Mouse (Mus musculus) layer of hippocampus, adult 11-12 months (tissue): ENCODE results near the gene Ccdc39.
A peak's percentile ranks its signal among the peaks of the same experiment; 100 is the strongest.

Experiments used
- DNase-seq: peaks from one replicate; pipeline ENCODE4 v3.0.0; 2022; ENCODE audit warnings: low spot score

Gene Ccdc39

DNA sequence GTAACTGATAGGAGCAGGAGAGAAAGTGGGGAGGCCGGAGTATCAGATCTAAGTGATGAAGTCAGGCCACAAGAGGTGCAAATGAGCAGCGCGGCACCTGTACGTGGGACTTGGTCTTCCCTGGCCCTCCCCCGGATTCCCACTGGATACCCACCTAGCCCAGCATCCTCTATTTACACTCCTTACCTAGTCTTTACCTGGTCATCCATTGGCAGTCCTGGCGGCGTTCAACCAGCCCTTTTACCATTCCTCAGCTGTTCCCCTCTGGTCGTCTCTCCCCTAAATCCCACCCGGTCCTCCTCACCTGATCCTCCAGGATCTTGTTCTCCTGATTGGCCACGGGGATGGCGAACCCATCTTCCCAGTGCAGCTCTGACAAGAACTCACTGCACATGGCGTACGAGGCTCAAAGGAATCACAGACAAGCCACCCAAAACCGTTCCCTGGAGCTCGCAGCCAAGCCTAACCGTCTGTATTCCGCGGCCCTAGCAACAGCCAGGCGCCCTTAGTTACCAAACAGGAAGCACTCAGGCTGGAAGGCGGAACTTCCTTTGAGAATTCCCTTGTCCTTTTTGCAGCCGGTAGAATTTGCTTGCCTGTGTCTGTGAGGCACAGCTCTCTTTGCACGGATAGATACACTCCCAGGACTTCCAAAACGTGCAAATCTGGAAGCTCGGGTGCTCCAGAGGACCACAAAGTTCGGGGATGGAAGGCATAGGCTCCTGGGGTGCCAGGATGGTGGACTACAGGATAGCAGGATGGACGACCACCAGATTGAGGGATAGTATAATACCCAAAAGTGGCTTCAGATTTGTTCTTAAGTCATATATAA lies at the start of gene Ccdc39:
Gene Ccdc39, minus strand, starts transcription at position 510 of the 832 bp plus-strand sequence.
- peak; percentile 82 for DNase-seq

DNA sequence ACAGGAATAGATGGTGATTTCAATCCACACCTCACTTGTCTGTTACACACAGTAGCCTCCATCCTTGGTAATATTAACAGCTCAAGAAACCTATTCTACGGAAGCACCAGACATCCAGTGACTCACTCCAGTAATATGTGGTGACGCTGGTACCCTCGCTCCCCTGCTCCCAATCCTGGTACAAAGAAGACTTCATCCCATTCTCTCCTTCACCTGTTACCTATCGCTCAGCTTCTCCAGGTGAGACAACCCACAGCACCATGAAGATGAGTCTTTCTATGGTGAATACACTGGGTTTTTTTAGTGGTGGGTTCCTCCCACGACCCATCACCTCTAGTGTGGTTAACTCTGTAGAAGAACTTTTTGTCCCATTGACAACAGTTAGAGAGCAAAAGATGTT lies 49.3 kb upstream of the Ccdc39 start:
- DNase-seq, result no peak

DNA sequence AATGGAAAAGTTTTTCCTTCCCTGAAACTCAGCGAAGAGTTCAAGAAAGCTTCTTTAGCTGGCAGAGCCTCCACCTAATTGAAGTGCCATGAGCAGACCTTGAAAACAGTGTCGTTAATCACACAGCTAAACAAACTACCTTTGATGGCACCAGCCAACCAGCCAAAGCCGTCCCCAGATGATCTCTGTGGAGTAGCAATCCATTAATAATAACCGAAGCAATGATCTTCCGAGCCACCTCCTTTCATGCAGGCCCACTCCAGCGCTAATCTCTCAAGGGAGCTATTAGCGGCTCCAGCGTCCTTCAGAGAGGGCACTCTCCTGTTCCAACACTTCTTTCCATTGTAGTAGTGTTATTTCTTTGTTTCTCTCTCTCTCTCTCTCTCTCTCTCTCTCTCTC lies 43.3 kb upstream of the Ccdc39 start:
- DNase-seq, result no peak

DNA sequence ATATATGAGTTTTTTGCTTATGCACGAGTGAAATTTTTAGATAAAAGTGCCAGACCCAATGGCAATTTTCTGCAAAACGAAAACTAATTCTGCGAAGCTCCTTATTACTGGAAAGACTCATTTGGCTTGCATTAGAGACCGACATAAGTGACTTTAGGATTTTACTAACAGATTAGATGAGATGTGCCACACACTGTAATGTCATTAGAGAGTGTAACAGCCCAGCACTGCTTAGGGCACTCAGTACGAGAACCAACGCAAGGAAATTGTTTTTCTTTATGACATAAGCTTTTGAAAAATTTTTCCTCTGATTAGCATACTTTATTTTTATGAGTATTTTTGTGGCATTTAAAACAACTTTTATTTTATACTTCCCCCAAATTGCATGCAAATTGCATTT lies 39.0 kb upstream of the Ccdc39 start:
- no peak for DNase-seq

DNA sequence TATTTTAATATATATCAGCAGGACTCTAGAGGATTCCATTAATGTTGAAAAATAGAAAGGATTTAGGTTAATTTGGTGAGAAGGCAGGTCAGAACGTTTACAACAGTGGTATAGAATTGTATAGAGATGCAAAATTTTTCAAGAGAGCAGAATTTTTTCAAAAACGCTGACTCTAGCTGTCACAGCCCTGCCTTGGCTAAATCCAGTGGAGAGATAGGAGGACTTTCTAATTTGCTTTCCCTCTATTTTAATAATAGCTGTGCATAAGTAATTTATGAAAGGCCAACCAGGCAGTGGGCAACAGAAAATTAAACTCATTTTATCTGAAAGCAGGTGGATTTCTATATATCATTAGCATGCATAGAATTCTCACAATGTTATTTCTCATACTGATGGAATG lies 38.6 kb upstream of the Ccdc39 start:
- DNase-seq, result no peak

DNA sequence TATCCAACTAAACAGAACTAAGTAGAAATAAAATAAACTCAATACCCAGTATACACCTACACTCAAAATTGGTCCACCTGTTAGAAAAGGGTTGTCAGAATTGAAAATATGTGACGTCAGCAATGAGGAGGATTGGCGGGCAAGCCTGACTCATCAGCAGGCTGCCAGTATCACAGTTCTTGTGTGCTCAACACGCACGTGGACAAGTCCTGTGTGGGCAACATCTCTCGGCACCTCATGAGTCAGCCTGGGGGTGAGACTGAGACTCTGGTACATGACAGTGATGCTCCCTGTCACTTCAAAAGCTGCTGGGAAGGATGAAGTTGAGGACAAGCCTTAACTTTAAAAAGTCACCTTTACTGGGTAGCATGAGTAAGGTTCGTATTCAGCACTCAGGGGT lies 34.6 kb upstream of the Ccdc39 start:
- no peak for DNase-seq

DNA sequence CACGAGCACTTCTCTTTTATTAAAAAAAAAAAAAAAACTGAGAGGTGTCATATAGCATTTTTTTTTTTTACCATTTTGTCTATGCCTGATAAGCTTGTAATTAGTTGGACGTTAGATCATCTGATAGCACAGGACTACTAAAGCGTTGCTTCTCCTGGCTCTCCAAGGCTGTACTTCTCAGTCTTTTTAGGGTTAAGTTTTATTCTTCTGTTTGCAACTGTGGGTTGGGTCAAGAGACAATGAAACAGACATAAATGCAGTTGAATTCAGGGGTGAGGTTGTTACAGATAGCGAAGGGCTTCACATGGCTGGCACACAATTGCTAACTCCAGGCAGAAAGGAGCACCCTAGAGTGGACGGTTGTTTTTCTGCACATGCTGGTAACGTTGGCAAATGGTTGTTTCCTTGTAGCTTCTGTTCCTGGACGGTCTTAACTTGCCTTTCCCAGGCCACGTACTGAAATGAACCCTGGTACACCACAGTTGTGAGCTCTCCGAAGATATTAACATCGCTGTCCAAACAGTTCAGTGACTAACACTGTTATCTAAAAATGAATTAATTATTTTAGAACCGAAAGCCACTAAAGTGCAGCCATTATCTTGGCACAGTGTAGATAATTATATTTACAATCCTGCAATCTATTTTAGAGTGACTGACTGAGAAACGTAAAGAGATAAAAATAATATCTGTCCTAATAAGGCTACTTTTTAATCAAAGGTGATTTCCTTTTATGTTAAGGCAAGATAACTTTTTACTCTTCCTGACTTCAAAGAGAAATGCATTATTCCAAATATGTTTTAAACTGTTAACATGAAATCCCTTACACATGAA lies 30.6 kb upstream of the Ccdc39 start:
- no peak for DNase-seq

DNA sequence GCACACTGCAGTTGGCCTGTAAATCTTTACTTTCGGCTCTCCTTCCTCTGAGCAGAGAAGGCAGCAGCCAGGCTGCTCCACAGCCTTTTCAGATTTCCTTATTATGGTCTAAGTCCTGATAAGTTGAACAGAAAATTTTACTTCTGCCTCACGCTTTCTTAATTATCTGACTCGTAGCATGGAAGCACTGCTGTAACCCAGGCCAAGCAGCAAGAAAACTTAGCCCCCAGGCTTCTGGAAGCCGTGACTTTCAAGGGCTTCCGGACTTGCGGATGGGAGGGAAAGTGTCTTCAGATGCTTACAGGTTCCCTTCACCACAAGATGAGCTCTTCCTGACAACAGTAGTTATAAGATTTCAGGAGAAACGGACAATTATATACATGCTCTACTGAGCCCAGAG lies 29.7 kb upstream of the Ccdc39 start:
- DNase-seq, result no peak

DNA sequence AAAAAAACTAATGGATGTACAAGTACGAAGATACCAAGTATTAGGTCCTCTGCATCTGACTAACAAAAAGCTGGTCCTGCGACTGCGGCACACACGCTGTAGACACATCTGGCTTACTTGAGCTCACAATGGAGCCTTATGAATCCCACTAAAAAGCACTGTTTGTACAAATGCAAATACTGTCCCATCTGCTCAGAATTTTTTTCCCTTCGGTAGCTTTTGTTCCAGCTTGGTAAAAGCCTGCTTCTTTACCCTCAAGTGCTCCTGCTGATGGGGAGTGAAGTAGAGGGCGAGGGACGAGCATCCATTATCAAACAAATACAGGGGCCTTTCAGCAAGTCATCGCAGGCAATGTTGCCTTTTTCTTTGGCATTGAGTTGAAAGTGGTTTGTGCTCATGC lies 29.3 kb upstream of the Ccdc39 start:
- peak; percentile 32 for DNase-seq

DNA sequence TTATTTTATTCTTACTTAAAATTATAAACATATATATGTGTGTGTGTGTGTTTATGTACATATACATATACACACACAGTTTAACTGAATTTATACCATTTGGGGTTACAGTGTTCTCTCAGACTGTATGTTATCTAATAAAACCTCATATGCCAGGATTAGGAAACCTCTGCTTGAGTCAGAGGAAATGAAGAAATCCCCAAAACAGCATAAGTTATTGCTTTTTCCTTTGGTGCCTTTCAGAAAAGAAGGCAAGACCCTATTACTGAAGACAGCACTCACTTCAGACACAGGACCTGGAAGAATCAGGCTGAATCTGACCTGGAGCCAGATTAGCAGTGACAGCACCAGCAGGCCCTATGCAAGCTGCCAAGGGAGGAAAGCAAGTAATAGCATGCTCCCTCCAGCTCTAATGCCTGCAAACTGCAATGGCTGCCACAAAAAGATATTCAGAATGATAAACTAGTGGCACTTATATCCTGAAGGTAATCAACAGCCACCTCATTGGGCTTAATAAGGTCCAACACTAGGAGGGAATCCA lies 20.0 kb upstream of the Ccdc39 start:
- DNase-seq, result no peak

DNA sequence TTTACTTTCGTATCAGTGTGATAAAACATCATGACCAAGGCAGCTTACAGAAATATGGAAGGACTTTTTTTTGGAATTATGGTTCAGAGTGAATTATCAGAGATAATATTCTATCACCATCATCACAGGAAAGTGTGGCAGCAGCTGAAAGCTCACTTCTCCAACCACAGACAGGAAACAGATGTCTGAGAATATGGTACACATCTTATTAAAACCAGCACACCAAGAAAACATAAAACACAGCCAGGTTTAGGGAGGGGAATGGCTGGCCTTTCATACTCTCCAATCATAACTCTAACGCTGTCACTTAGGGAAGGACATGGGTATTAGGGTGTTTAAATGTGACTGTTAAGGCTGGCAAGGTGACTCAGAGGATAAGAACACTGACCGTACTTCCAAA lies 14.8 kb upstream of the Ccdc39 start:
- no peak for DNase-seq

DNA sequence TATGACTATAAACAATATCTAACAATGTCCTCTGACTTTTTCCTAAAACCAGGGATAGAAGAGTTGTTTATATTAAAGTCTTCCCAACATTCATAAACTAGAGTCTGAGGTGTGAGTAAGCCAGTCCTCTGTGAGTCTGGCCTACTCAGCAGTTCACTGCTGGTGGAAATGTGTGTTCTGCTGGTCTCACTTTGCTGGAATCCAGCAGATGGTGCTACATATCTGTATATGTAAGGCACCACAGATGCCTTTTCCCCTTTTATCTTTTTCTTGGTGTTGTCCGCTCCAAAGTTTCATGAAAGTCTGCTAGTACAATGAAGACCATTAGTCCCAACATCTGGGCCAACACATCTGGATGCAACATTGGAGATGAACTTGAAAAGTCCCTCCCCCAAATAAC lies 9.0 kb upstream of the Ccdc39 start:
- DNase-seq, result peak; percentile 24

DNA sequence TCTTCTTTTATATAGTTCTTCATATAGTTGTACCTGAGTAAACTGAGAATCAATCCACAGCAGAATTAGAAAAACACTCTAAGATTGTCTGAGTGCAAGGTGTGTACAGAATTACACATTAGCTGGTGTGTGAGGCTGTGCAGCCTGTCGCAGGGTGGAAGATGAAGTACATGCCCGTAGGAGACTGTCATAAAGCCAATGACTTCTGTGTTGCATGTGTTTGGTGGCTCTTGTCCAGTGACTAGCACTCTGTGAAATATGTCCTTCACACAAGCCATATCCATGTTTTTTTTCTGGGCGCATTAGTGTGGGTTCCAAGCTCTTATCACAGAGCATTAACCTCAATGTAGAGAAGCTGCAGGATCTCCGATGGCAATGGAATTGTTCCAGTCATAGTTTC lies 6.7 kb upstream of the Ccdc39 start:
- DNase-seq, result no peak

DNA sequence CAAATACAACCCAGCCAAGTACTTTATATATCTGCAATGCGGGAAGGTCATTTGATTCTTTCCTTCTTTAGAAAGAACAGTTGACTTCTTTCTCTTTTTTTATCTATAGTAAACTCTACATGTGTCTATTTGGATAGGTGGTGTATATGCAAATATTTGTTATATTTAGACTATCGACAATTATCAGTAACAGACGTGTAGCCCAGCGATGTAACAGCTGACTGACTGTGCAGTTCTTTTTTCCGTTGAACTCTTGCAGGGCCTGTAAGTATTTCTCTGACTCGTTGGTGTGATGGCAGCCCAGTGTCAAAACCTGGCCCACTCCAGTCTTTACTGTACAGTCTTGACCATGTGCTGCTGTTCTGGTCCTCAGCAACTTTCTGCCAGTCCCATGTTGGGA lies 2.5 kb upstream of the Ccdc39 start:
- DNase-seq, result no peak

DNA sequence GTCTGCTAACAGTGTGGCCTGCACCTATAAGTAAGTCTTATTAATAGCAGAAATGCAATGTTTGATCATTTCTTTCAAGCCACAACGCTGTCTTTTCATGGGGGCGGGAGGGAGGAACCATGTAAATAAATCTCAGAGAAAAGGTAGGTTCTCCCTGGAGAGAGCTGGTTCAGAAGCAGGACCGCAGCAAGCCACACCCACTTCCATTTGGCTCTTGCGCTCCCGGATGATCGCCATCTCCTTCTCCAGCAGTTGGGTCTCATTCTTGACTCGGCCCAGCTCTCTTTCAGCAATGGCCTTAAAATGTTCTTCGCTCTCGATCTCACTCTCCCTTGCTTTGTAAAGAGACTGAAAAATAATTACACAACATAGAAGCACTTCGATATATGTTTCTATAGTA lies 5.2 kb downstream of the Ccdc39 start:
- no peak for DNase-seq

DNA sequence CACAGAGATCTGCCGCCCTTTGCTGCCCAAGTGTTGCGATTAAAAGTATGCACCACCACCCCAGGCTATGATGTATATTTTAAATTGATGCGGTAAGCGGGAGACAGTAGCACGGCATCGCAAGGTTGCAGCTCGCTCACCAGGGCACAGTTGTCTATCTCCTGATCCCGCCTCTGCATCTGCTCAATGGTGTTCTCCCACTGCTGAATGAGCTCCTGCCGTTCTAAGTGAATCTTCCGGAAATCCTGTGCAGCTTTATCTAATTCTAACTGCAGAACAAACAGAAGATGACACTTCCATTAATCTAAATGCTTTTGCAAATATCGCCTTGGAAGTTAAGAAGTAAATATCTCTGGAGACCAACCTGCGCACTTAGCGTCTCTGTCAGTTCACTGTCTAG lies 7.5 kb downstream of the Ccdc39 start:
- no peak for DNase-seq

DNA sequence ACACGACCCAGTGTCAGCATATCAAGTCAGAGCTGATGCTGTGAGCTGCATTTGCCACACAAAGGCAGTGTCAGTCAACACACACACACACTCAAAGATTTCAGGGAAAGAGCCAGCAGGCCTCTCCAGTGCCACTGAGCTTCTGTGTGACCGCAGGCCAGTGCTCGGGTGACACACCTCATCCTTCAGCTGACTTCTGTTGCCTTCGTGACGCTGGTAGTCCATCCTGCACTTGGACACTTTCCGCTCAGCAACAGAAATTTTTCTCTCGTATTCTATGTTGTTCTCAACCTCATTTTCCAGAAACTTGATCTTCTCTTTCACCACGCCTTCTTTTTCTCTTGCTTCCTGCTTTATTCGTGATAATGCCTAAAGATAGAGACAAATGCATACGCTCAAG lies 11.8 kb downstream of the Ccdc39 start:
- DNase-seq, result no peak

DNA sequence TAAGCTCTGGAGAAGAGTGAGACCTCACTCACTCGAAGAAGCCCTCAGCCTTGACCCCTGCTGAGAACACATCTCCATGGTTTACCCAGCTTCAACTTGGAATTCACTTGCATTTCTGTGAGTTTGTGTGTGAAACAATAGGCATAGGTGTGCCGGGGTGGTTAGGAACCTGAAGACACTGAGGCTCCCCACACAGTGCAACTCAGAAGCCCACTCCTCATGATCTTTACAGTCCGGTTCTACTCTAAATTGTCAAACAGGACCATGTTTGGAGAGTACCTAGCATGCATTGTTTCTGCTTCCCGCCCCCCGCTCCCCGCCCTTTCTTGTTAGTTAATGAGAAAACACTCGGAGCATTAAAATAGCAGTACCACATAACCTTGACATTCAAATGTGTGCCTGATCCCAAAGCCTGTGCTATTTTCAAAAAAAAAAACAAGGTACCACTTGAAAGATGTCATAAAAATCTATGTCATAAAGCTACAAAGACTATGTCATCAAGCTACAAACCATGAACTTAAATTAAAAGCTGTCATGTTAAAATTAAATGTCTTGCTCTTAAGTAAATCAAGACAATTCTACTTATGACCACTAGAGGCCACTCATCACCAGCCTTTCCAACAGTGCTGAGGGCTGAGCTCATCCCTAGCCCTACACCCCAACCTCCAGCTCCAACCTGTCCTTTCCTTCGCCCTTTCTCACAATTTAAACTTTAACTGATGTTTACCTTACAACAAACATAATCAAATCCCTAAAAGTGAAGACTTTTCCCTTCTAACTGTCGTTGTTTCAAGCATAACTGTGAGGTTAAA lies 19.8 kb downstream of the Ccdc39 start:
- DNase-seq, result no peak

DNA sequence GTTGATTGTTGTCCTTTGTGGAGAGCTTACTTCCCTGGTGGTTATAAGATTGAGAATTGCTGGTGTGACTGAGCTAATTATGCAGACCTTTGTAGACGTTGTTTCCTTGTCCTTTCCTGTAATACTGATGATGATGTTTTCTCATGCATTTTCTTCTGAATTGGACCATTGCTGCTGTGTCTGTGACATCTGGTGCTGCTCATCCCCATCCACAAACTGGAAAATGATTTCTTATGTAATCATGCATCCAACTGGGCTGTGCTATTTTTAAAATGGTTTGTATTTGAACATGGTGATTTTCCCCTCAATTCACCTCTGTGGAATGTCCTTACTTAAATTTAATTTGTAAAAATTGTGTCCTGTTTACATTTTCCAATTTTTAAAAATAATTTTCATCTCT lies 37.0 kb downstream of the Ccdc39 start:
- DNase-seq, result no peak

DNA sequence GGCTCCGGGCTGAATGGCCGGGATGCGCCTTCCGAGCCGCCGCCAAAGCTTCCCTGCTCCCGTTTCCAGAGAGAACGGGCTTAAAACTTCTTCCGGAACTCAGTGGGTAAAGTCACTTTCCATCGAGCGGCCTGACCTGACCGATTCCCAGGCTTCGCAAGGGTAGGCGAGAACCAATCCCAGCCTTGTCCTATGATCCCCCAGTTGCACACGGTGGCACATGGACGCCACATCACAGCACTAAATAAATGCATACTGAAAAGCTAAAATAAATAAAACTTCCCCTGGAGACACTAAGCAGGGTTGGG lies 43.6 kb downstream of the Ccdc39 start:
- no peak for DNase-seq

DNA sequence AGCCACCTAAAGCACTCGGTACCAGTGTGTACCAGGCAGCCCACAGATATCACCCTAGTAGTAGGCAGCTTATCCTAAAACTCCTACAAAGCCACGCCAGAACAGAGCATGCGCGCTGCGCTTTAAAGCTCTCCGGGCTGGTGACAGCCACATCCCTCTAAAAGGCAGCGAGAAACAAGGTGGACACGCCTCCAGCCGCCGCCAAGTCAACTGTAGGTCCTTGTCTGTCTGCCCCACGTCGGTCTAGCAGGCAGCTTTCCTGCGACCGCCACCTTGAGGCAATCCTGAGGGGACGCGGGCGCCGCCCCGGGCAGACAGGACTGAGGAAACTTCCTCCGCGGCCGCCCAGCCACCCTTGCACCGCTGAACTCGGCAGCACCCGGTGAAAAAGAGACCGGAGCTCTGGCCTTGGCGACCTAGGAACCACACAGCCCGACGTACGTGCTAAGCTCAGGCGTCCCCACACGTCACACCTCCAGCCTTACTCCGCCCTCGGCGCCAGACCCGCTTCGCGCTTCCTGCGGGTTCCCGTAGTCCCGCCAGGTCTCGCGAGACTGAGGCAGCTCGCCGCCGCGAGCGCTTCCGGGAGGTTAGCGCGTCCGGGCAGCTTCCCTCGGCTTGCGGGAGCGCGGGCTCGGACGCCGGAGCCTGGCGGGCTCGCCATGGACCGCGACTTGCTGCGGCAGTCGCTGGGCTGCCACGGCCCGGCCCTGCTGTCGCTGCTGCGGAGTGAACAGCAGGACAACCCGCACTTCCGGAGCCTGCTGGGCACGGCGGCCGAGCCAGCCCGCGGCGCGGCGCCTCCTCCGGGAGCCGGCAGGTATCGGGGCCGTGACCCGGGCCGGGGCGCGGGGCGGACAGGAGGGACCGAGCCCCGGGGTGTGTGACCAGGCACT lies 44.2 kb downstream of the Ccdc39 start, which contains the start of gene Ttc14:
Gene Ttc14, plus strand, starts transcription at position 216 of the 896 bp plus-strand sequence.
- peak; percentile 96 for DNase-seq
